ENCODE assay signal across 9 mouse cellular contexts in the genomic region with DNA sequence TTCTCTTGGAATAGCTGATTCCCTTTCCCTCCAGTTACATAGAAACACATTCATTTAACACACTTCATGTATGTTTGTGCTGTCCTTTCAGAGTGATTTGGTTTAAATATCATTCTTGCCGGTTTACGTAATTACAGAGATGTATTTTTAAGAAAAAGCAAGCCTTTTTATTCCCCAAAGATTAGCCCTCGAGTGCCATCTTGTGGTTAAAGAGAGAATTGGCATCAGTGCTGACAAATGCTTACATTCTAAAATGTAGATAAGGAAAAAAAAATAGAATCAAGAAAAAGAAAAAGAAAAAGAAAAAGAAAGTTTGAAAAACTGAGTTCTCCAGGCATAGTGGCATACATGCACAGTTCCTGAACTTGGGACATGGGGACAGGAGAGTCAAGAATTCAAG. TPM values are rescaled to one million over a fixed set of nuclear protein-coding genes. Genes with fewer than 3 reads are reported as not detected.
DNase-seq lines count a peak whose midpoint lies in the region; ATAC-seq and TF ChIP-seq lines count a peak whose summit lies in the region.
"Had no signal": no experiment of that assay in that cellular context is flagged by ENCODE, and none has a peak within 500 bp of the region (broad histone marks: within the 10 kb centered on the region; RNA-seq: fewer than 3 reads in every experiment).

No protein-coding gene starts in this region.

- H3K36me3 ChIP-seq in midbrain, embryonic 10.5 days = no peaks in the 10 kb centered on the region
- H3K36me3 ChIP-seq in midbrain, embryonic 13.5 days = no peaks in the 10 kb centered on the region
- H3K36me3 ChIP-seq in forebrain, embryonic 16.5 days (ENCODE audit: control insufficient read depth, insufficient read depth) = no peaks in the 10 kb centered on the region

- H3K27me3 ChIP-seq in midbrain, embryonic 10.5 days (ENCODE audit: low read depth, poor library complexity, severe bottlenecking) = no peaks in the 10 kb centered on the region
- H3K27me3 ChIP-seq in midbrain, embryonic 13.5 days = 0 out of 2 replicates have a peak, but pooled peaks cover 2% of the 10 kb centered on the region
- H3K27me3 ChIP-seq in cerebellum, adult 2 months (ENCODE audit: control insufficient read depth, insufficient read depth, low read length) = no peaks in the 10 kb centered on the region
- no peaks in the 10 kb centered on the region for H3K27me3 ChIP-seq in forebrain, embryonic 16.5 days (replicated peaks; ENCODE audit: control insufficient read depth, insufficient read depth, low read length)
- H3K27me3 ChIP-seq: megakaryocyte, embryonic 14.5 days had no signal

- H3K4me2 ChIP-seq in midbrain, embryonic 13.5 days (replicated peaks) = no peak overlapping the region
- no peak overlapping the region for H3K4me2 ChIP-seq in forebrain, embryonic 16.5 days (ENCODE audit: low read length)

- H3K9me3 ChIP-seq in midbrain, embryonic 10.5 days (replicated peaks) = no peaks in the 10 kb centered on the region
- no peaks in the 10 kb centered on the region for H3K9me3 ChIP-seq in midbrain, embryonic 13.5 days
- H3K9me3 ChIP-seq in forebrain, embryonic 16.5 days (ENCODE audit: control insufficient read depth, low read length) = no peaks in the 10 kb centered on the region
- H3K9me3 ChIP-seq: megakaryocyte, embryonic 14.5 days had no signal

- H3K27ac ChIP-seq in midbrain, embryonic 10.5 days (replicated peaks) = 0 out of 2 replicates have a peak overlapping the region, but pooled peaks have one; percentile 42
- no peak overlapping the region for H3K27ac ChIP-seq in midbrain, embryonic 13.5 days
- no peak overlapping the region for H3K27ac ChIP-seq in cerebellum, adult 2 months (ENCODE audit: insufficient read depth, low read length)
- no peak overlapping the region for H3K27ac ChIP-seq in forebrain, embryonic 16.5 days (ENCODE audit: low read length)

- peak; percentile 63 for DNase-seq in adrenal gland, postnatal 14 days
- no peak for DNase-seq in adrenal gland, postnatal 4 days (ENCODE audit: low spot score in 2 of 2)
- DNase-seq in midbrain, embryonic 10.5 days (ENCODE audit: low spot score) = no peak
- DNase-seq in cerebellum, adult 2 months = peak; percentile 15 to 40
- DNase-seq in heart, postnatal 4 days = peak; percentile 59
- peak; percentile 67 for DNase-seq in lung, postnatal 10 days

- H3K4me3 ChIP-seq in midbrain, embryonic 10.5 days = no peak overlapping the region
- no peak overlapping the region for H3K4me3 ChIP-seq in midbrain, embryonic 13.5 days (replicated peaks)
- H3K4me3 ChIP-seq in cerebellum, adult 2 months (replicated peaks; ENCODE audit: insufficient read depth, low read depth, low read length) = no peak overlapping the region
- H3K4me3 ChIP-seq in forebrain, embryonic 16.5 days (replicated peaks; ENCODE audit: low read length) = no peak overlapping the region
- H3K4me3 ChIP-seq: megakaryocyte, embryonic 14.5 days had no signal

- peaks cover 14% of the 10 kb centered on the region for H3K4me1 ChIP-seq in midbrain, embryonic 10.5 days
- H3K4me1 ChIP-seq in midbrain, embryonic 13.5 days (replicated peaks) = 0 out of 2 replicates have a peak, but pooled peaks cover 5% of the 10 kb centered on the region
- no peaks in the 10 kb centered on the region for H3K4me1 ChIP-seq in cerebellum, adult 2 months (ENCODE audit: control insufficient read depth, insufficient read depth, low read length)
- H3K4me1 ChIP-seq in forebrain, embryonic 16.5 days (replicated peaks; ENCODE audit: control insufficient read depth, insufficient read depth, low read length) = no peaks in the 10 kb centered on the region
- H3K4me1 ChIP-seq: megakaryocyte, embryonic 14.5 days had no signal

- WGBS in midbrain, embryonic 10.5 days = 14% methylated on average over 3 of the region's 3 CpGs
- WGBS in midbrain, embryonic 13.5 days = 7% methylated on average over 3 of the region's 3 CpGs
- 4% methylated on average over 3 of the region's 3 CpGs for WGBS in cerebellum, adult 2 months
- WGBS in forebrain, embryonic 16.5 days = under 1% methylated on average over 3 of the region's 3 CpGs

- ATAC-seq in midbrain, embryonic 13.5 days = no peak
- no peak for ATAC-seq in forebrain, embryonic 16.5 days

- TF ChIP-seq POLR2A in cerebellum, adult 2 months (IDR thresholded peaks at IDR 0.05; ENCODE audit: borderline replicate concordance, insufficient read depth, low read length) = no peak

- no peak overlapping the region for H3K9ac ChIP-seq in midbrain, embryonic 13.5 days (replicated peaks)
- no peak overlapping the region for H3K9ac ChIP-seq in forebrain, embryonic 16.5 days (replicated peaks; ENCODE audit: low read depth, low read length)

- TF ChIP-seq CTCF in cerebellum, adult 2 months (IDR thresholded peaks at IDR 0.05; ENCODE audit: borderline replicate concordance, insufficient read depth, low read depth, low read length) = no peak

RNA-seq across cellular contexts. Expression of a gene that starts 59.2 kb away (rescaled TPM):
- total RNA-seq in adrenal gland, postnatal 14 days (2021) = not detected in 2 replicates
- under 1 TPM; 0.23 to 0.31 TPM for total RNA-seq in adrenal gland, postnatal 4 days (2021)
- polyA plus RNA-seq in midbrain, embryonic 10.5 days (2016; fragmentation: Nextera tagmentation; extraction: Ambion mirVana) = 0.53 and 0.78 TPM in 2 replicates
- 0.57 and 0.63 TPM in 2 replicates for polyA plus RNA-seq in midbrain, embryonic 13.5 days (2015; fragmentation: Nextera tagmentation; extraction: Ambion mirVana)
- not detected in 2 replicates for polyA plus RNA-seq in cerebellum, adult 2 months (2012; rRNA removed)
- total RNA-seq in heart, postnatal 4 days (2021) = under 1 TPM; 0.31 to 0.36 TPM
- 0.17 and 0.27 TPM in 2 replicates for polyA plus RNA-seq in forebrain, embryonic 16.5 days (2015; fragmentation: Nextera tagmentation; extraction: Ambion mirVana)

Comparison
In these comparisons a context has a peak if more than half of its experiments do, and no peak if none do; other contexts are left out.
1. DNase-seq: peak in adrenal gland, postnatal 14 days (single experiment), cerebellum, adult 2 months (2 of 2), heart, postnatal 4 days (single experiment) and lung, postnatal 10 days (single experiment); none in adrenal gland, postnatal 4 days (0 of 2) and midbrain, embryonic 10.5 days (single experiment).